Mouse (Mus musculus) gastrocnemius, postnatal 10 days (tissue): ENCODE data around the gene Clic5. TPM values are rescaled to one million over a fixed set of nuclear protein-coding genes. Genes with fewer than 3 reads are reported as not detected.

Source experiments
- DNase-seq: peaks from one replicate; pipeline ENCODE4 v3.0.0; 2021; ENCODE audit warnings: mixed read lengths
- total RNA-seq, 2 experiments: library from RNA; stranded (reverse); gene quantifications; 2 replicates each; pipeline ENCODE4 v1.2.3; 2021

The Clic5 gene
- total RNA-seq, 2 experiments from 2014 or later: 76.5 TPM

DNA sequence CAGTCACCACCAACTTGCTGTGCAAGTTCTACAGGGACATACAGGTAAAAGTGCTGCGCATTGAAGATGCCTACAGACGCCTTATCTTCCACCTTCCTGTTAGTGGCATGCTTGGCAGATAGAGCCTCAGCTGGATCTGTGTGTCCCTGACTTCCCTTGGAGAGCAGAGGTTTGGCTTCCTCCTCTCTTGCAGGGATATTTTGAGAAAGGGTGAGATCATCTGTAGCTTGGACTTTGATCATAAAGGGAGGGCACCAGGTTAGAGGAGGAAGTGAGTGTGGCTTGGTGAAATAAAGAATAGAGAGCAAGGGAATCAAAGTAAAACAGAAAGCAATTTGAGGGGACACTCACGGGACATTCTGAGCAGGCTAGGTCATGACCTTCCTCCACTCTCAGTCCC is 4.6 kb downstream of the Clic5 start:
- no peak for DNase-seq

GRCm38 (mm10) chr17:44199158-44199557 is 10.8 kb downstream of the Clic5 start:
- DNase-seq: no peak

- no peak for DNase-seq
Measured at GRCm38 (mm10) chr17:44202952-44203351, 14.6 kb downstream of the Clic5 start.

- no peak for DNase-seq
Measured at GRCm38 (mm10) chr17:44204787-44205186, 16.4 kb downstream of the Clic5 start.

DNA sequence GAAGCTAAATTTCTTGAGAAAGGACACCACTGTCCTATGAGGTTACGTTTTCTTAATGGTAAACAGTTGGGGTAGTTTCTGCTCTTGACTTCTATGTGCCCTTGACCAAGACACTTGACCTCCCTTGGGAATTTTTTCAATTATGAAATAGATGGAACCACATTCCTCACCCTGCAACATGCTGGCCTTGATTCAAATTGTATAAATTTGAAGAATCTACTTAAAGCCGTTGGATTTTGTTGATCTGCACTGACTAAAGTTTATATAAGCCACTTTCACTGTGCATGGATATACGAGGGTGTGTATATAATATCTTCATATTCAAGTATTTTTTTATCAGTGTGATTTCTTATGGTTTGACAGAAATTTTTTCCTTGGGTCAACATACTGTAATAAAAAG is 17.2 kb downstream of the Clic5 start:
- DNase-seq: no peak

- DNase-seq: no peak
Measured at GRCm38 (mm10) chr17:44208900-44209299, 20.5 kb downstream of the Clic5 start.

- DNase-seq: no peak
Measured at GRCm38 (mm10) chr17:44212960-44213619, 24.7 kb downstream of the Clic5 start.

GRCm38 (mm10) chr17:44215196-44215799 is 26.9 kb downstream of the Clic5 start:
- DNase-seq: no peak

GRCm38 (mm10) chr17:44217185-44217584 is 28.8 kb downstream of the Clic5 start:
- no peak for DNase-seq

- DNase-seq: no peak
Measured at GRCm38 (mm10) chr17:44219943-44220342, 31.6 kb downstream of the Clic5 start.

GRCm38 (mm10) chr17:44228428-44228827 is 40.0 kb downstream of the Clic5 start:
- no peak for DNase-seq

GRCm38 (mm10) chr17:44230083-44230482 is 41.7 kb downstream of the Clic5 start:
- no peak for DNase-seq

GRCm38 (mm10) chr17:44239030-44239721 is 50.8 kb downstream of the Clic5 start:
- no peak for DNase-seq

DNA sequence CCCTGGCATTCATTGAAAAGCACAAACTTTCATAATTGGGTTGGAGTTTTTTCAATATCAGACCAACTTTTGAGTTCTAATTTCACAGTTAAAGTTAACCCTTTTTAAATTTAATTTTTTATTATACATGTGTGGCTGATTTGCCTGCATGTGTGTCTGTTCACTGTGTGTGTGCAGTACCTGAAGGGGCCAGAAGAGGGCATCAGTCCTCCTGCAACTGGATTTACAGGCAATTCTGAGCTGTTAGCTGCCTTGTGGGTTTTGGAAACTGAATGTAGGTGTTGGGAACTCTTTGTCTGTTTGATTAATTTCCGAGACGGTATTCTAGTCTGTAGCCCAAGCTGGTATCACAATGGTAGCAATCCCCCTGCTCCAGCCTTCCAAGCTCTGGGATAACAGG is 52.4 kb downstream of the Clic5 start:
- no peak for DNase-seq

DNA sequence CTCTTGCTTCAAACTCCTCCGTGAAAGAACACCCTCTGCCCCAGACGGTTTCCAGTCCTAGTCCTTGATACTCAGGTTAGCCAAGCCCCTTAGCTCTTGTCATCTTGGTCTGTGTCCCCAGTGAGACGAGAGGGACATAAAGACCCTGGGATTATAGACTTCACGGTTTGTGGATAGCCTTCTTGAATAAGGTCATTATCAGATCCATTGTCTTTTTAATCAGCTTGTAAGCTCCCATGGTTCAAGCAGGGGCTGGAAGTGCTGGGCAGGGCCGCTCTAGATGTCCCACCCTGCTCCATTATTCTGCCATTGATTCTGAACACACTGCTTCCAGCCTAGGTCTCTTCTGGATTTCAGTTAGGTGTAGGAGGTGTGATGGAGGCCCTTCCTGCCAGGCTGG is 55.7 kb downstream of the Clic5 start:
- no peak for DNase-seq

GRCm38 (mm10) chr17:44244625-44245024 is 56.2 kb downstream of the Clic5 start:
- no peak for DNase-seq

- no peak for DNase-seq
Measured at GRCm38 (mm10) chr17:44246153-44246700, 57.8 kb downstream of the Clic5 start.

- no peak for DNase-seq
Measured at GRCm38 (mm10) chr17:44249544-44249943, 61.2 kb downstream of the Clic5 start.

- DNase-seq: no peak
Measured at GRCm38 (mm10) chr17:44252653-44253052, 64.3 kb downstream of the Clic5 start.

- no peak for DNase-seq
Measured at GRCm38 (mm10) chr17:44254698-44255097, 66.3 kb downstream of the Clic5 start.

DNA sequence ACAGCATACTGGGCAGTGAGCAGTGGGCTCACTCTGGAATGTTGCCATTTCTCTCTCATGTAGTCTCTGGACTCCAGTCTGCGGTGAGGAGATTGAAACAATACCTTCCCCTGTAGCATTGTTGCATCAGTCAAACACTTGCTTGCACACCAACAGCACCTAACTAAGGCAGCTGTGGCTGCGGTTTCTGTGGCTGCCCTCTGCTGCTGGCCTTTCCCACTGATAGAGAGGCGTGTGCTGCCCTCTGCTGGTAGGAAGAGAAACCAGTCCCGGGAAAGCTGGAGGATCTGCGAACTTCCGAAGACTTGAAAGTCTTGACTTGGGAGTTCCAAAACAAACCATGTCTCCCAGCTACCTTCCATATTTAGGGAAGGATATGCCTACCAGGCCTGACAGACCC is 68.2 kb downstream of the Clic5 start:
- peak; percentile 78 for DNase-seq

DNA sequence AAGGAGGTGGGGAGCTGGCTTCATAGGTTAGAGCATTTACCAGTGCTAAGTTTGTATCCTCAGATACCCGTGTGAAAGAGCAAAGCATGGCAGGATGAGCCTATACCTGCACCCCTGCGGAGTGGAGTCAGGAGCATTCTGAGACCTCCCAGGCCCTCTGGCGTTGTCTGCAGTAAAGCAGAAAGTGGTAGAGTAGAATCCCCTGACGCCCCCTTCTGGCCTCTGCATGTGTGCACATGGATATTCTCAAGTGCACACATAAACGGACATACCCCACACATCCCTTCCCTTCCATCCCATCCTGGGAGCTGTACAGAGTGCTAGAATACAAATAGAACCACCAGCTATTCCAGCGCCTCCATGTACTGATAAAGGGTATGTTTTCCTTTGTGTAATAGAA is 70.9 kb downstream of the Clic5 start:
- DNase-seq: no peak

- DNase-seq: peak; percentile 76
Measured at GRCm38 (mm10) chr17:44261594-44262202, 73.3 kb downstream of the Clic5 start.
